Mouse (Mus musculus) heart, embryonic 13.5 days (tissue): ENCODE results near the gene Amh. TPM values are rescaled to one million over a fixed set of nuclear protein-coding genes. Genes with fewer than 3 reads are reported as not detected.
"Not testable (repeated sequence)": the region's sequence is repeated elsewhere in the genome, so short reads cannot be mapped to it uniquely, and the experiment has no call there.

Source experiments
- ATAC-seq: fragments of 200-750 bp; cut with Nextera tagmentation; 2 replicates; pipeline ENCODE4 v1.8.0; 2017; ENCODE audit warnings: moderate TSS enrichment; ENCODE audit not compliant: insufficient number of reproducible peaks, low FRiP score, low TSS enrichment; ENCODE audit errors: extremely low read depth
- H3K27ac ChIP-seq: fragments of 300-500 bp; sonication (generic); replicated peaks from 2 replicates; pipeline ENCODE4 v1.5.1; 2015; ENCODE audit warnings: moderate library complexity, mild to moderate bottlenecking, inconsistent platforms
- H3K27me3 ChIP-seq: fragments of 300-500 bp; sonication (generic); replicated peaks from 2 replicates; pipeline ENCODE4 v1.6.1; 2015; ENCODE audit warnings: mild to moderate bottlenecking, inconsistent platforms
- H3K36me3 ChIP-seq: fragments of 300-500 bp; sonication (generic); 2 replicates; pipeline ENCODE4 v1.6.1; 2015; ENCODE audit warnings: mild to moderate bottlenecking, inconsistent platforms
- H3K4me1 ChIP-seq: fragments of 300-500 bp; sonication (generic); 2 replicates; pipeline ENCODE4 v1.6.1; 2015; ENCODE audit warnings: inconsistent platforms
- H3K4me2 ChIP-seq: fragments of 300-500 bp; sonication (generic); 2 replicates; pipeline ENCODE4 v1.6.1; 2015; ENCODE audit warnings: inconsistent platforms, mild to moderate bottlenecking, moderate library complexity
- H3K4me3 ChIP-seq: fragments of 300-500 bp; sonication (generic); 2 replicates; pipeline ENCODE4 v1.5.1; 2015; ENCODE audit warnings: moderate library complexity, mild to moderate bottlenecking, inconsistent platforms
- H3K9ac ChIP-seq: fragments of 300-500 bp; sonication (generic); 2 replicates; pipeline ENCODE4 v1.6.1; 2015; ENCODE audit warnings: inconsistent platforms, mild to moderate bottlenecking, moderate library complexity
- H3K9me3 ChIP-seq: fragments of 300-500 bp; sonication (generic); 2 replicates; pipeline ENCODE4 v1.6.1; 2016; ENCODE audit warnings: inconsistent platforms
- WGBS: fragments of 180-500 bp; shearing (Covaris S2); methylation state at CpG from one replicate; pipeline ENCODE4 v1.1.7; 2015; ENCODE audit warnings: mixed read lengths; 5-methylcytosine and 5-hydroxymethylcytosine counted together
- polyA plus RNA-seq: library from polyadenylated mRNA; unstranded; fragments of >200 nt; fragmentation: Nextera tagmentation; extraction: Ambion mirVana; gene quantifications from 2 replicates; pipeline ENCODE4 v1.2.1, GENCODE M21; 2015

The Amh gene
- polyA plus RNA-seq, 1 experiment from 2014 or later: not detected

- Histone ChIP-seq H3K27me3 (no peaks in the 10 kb centered on the region), H3K9me3 (no peaks in the 10 kb centered on the region), H3K27ac (no peak overlapping the region), H3K4me3 (no peak overlapping the region), H3K36me3 (no peaks in the 10 kb centered on the region), H3K9ac (no peak overlapping the region), H3K4me2 (no peak overlapping the region), H3K4me1 (peaks cover 8% of the 10 kb centered on the region)
- 77% methylated on average over 5 of the region's 5 CpGs for WGBS
- no peak for ATAC-seq
Measured at GRCm38 (mm10) chr10:80822528-80822927, 17.5 kb downstream of the Amh start.

DNA sequence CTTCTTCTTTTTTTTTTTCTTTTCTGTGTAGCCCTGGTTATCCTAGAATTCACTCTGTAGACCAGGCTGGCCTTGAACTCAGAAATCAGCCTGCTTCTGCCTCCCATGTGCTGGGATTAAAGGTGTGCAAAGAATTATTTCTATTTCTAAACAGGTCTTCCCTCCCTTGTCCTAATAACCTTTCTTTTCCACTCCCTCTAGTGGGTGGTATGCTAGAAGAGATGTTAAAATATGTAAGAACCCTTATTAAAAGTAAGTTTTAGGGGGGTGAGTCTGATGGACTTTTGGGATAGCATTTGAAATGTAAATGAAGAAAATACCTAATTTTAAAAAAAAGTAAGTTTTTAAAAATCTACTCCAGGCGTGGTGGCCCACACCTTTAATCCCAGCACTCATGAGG lies 18.3 kb downstream of the Amh start:
- Histone ChIP-seq H3K4me3 (no peak overlapping the region), H3K4me1 (peaks cover 16% of the 10 kb centered on the region), H3K36me3 (peaks cover 6% of the 10 kb centered on the region), H3K27me3 (no peaks in the 10 kb centered on the region), H3K27ac (no peak overlapping the region), H3K9me3 (no peaks in the 10 kb centered on the region), H3K9ac (no peak overlapping the region), H3K4me2 (no peak overlapping the region)
- ATAC-seq: no peak
- 87% methylated on average over 1 of the region's 1 CpGs for WGBS

- Histone ChIP-seq H3K4me3 (no peak overlapping the region), H3K9me3 (no peaks in the 10 kb centered on the region), H3K9ac (no peak overlapping the region), H3K27me3 (no peaks in the 10 kb centered on the region), H3K4me2 (0 out of 2 replicates have a peak overlapping the region, but pooled peaks have one; percentile 13), H3K27ac (peak overlapping the region; percentile 29; the same call in 1 of the 2 replicates), H3K36me3 (peaks cover 11% of the 10 kb centered on the region), H3K4me1 (peaks cover 17% of the 10 kb centered on the region)
- ATAC-seq: no peak
- WGBS: 54% methylated on average over 8 of the region's 8 CpGs
Measured at GRCm38 (mm10) chr10:80823847-80824643, 19.0 kb downstream of the Amh start.

DNA sequence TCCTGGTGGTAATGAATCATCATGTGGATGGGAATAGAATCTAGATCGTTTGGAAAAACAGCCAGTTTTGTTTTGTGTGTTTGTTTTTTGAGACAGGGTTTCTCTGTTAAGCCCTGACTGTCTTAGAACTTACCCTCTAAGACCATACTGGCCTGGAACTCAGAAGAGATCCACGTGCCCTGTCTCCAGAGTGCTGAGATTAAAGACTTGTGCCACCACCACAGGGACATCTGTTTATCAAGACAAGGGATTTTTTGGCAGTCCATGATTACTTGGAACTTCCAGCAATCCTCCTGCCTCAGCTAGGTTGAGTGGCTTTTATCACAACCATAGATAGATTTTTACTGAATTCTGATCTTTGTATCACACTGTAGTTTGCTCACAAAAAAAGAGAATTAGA lies 19.8 kb downstream of the Amh start:
- no peak for ATAC-seq

GRCm38 (mm10) chr10:80826151-80827062 lies 21.4 kb downstream of the Amh start, which contains the start of gene Oaz1:
Gene Oaz1 (plus strand): TSS chr10:80826656.
- Histone ChIP-seq H3K9me3 (no peaks in the 10 kb centered on the region), H3K4me1 (peaks cover 40% of the 10 kb centered on the region), H3K4me3 (peak within 1 kb of the TSS; percentile 80), H3K4me2 (peak within 1 kb of the TSS; percentile 91), H3K9ac (peak within 1 kb of the TSS; percentile 95), H3K27ac (peak within 1 kb of the TSS; percentile 93), H3K36me3 (peaks cover 30% of the 10 kb centered on the region), H3K27me3 (no peaks in the 10 kb centered on the region)
- whole genome bisulfite sequencing: under 1% methylated on average over 74 of the region's 82 CpGs
- peak; percentile 95 for ATAC-seq

More for the DNA sequence above, 19.8 kb downstream of the Amh start:
- no peak overlapping the region for H3K4me2 ChIP-seq
- no peaks in the 10 kb centered on the region for H3K27me3 ChIP-seq
- WGBS: 72% methylated on average over 2 of the region's 2 CpGs
- H3K36me3 ChIP-seq: peaks cover 19% of the 10 kb centered on the region
- H3K9ac ChIP-seq: no peak overlapping the region
- H3K27ac ChIP-seq: no peak overlapping the region
- H3K9me3 ChIP-seq: no peaks in the 10 kb centered on the region
- peaks cover 24% of the 10 kb centered on the region for H3K4me1 ChIP-seq
- H3K4me3 ChIP-seq: no peak overlapping the region

- no peaks in the 10 kb centered on the region for H3K9me3 ChIP-seq
- H3K36me3 ChIP-seq: peaks cover 30% of the 10 kb centered on the region
- peaks cover 45% of the 10 kb centered on the region for H3K4me1 ChIP-seq
- H3K4me3 ChIP-seq: peak overlapping the region; percentile 80
- peaks cover under 1% of the 10 kb centered on the region; the same call in 1 of the 2 replicates for H3K27me3 ChIP-seq
- peak overlapping the region; percentile 95 for H3K9ac ChIP-seq
- 7% methylated on average over 27 of the region's 29 CpGs for WGBS
- H3K27ac ChIP-seq: peak overlapping the region; percentile 93
- peak overlapping the region; percentile 91 for H3K4me2 ChIP-seq
- ATAC-seq: no peak
Measured at GRCm38 (mm10) chr10:80827063-80827869, 22.2 kb downstream of the Amh start.

GRCm38 (mm10) chr10:80827870-80828420 lies 22.9 kb downstream of the Amh start:
- no peak overlapping the region for H3K27ac ChIP-seq
- peak overlapping the region; percentile 80 for H3K4me3 ChIP-seq
- 67% methylated on average over 10 of the region's 10 CpGs for WGBS
- peak overlapping the region; percentile 91 for H3K4me2 ChIP-seq
- peaks cover 30% of the 10 kb centered on the region for H3K36me3 ChIP-seq
- H3K4me1 ChIP-seq: peaks cover 45% of the 10 kb centered on the region
- H3K27me3 ChIP-seq: peaks cover 8% of the 10 kb centered on the region
- H3K9ac ChIP-seq: peak overlapping the region; percentile 95
- no peak for ATAC-seq
- no peaks in the 10 kb centered on the region for H3K9me3 ChIP-seq

GRCm38 (mm10) chr10:80828587-80828986 lies 23.5 kb downstream of the Amh start:
- Histone ChIP-seq H3K4me1 (peaks cover 45% of the 10 kb centered on the region), H3K4me3 (peak overlapping the region; percentile 80)
- 82% methylated on average over 7 of the region's 9 CpGs for WGBS

DNA sequence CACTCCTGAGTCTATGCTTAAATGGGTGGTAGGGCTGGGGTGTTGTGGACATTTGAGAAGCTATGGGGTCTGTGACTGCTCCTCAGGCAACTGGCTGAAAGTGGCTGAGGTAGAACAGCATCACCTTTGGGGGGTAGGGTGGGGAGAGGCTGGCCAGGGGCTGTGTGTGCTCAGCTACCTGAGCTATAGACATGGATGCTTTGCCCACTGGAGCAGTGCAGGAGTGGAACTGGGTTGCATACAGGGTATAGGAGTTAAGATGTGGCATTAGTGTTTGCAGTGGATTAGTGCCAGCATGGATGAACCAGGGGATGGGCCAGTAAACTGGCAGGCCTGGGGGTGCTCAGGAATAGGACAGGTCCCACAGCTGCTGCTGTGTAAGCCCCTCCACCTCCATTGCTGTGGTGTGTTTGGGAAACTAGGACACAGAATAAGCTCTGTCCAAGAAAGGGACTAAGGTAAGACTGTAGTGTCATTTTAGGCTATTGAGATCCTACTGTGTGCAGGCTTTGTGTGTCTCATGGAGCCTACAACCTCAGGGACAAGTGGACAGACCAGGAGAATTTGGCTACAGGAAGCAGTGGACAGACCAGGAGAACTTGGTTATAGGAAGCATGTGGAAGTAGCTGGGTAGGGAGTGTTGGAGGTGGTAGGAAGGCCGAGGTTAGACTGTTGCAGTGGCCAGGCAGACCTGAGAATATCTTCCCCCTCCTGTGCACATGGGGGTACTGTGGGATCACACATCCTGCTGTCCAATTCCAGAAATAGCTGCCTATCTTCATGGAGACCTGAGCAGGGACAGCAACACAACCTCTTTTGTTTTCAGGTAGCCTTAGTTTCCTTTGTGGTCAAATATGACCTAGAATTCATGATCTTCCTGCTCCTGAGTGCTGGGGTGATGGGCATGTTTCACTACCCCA lies 24.6 kb downstream of the Amh start:
- Histone ChIP-seq H3K9me3 (peaks cover 4% of the 10 kb centered on the region; the same call in 1 of the 2 replicates), H3K4me3 (peak overlapping the region; percentile 6; the same call in 1 of the 2 replicates), H3K4me2 (peak overlapping the region; percentile 14; the same call in 1 of the 2 replicates), H3K36me3 (peaks cover 30% of the 10 kb centered on the region), H3K27me3 (peaks cover 24% of the 10 kb centered on the region), H3K9ac (peak overlapping the region; percentile 15; the same call in 1 of the 2 replicates), H3K27ac (no peak overlapping the region), H3K4me1 (peaks cover 45% of the 10 kb centered on the region)
- ATAC-seq: no peak
- 50% methylated on average over 1 of the region's 1 CpGs for WGBS

More at GRCm38 (mm10) chr10:80828587-80828986, 23.5 kb downstream of the Amh start:
- ATAC-seq, H3K9me3 ChIP-seq, H3K27ac ChIP-seq: not testable (repeated sequence)
- Histone ChIP-seq H3K4me2 (peak overlapping the region; percentile 91), H3K9ac (peak overlapping the region; percentile 95), H3K27me3 (peaks cover 14% of the 10 kb centered on the region), H3K36me3 (peaks cover 30% of the 10 kb centered on the region)
